Mouse (Mus musculus): ENCODE measurements at regions not wholly inside any gene's neighbourhood (a gene's known extent, or its start where the extent isn't known, plus 50 kb on each side); places are given as distances from the start of the nearest gene placed in this dataset.

- Histone ChIP-seq H3K4me1 (no peaks in the 10 kb centered on the region), H3K27me3 (ENCODE audit: insufficient read depth, poor library complexity, severe bottlenecking) (no peaks in the 10 kb centered on the region), H3K9me3 (no peaks in the 10 kb centered on the region), H3K27ac (no peak overlapping the region), H3K36me3 (no peaks in the 10 kb centered on the region), H3K4me3 (no peak overlapping the region)
- DNase-seq (ENCODE audit: low spot score): no peak
- WGBS: 27% methylated on average over 8 of the region's 8 CpGs
Measured at GRCm38 (mm10) chr1:42398461-42399154, 297.0 kb upstream of the Pou3f3 start.

GRCm38 (mm10) chr1:42415817-42416538, 279.6 kb upstream of the Pou3f3 start:
- Histone ChIP-seq H3K27me3 (ENCODE audit: insufficient read depth, poor library complexity, severe bottlenecking) (peaks cover 5% of the 10 kb centered on the region; the same call in 1 of the 2 replicates), H3K9me3 (no peaks in the 10 kb centered on the region), H3K4me3 (no peak overlapping the region), H3K27ac (no peak overlapping the region), H3K4me1 (peaks cover 8% of the 10 kb centered on the region), H3K36me3 (no peaks in the 10 kb centered on the region)
- no peak for DNase-seq (ENCODE audit: low spot score)
- 74% methylated on average over 21 of the region's 21 CpGs for WGBS

GRCm38 (mm10) chr1:42416539-42417218, 278.9 kb upstream of the Pou3f3 start:
- Histone ChIP-seq H3K27me3 (ENCODE audit: insufficient read depth, poor library complexity, severe bottlenecking) (peaks cover 5% of the 10 kb centered on the region; the same call in 1 of the 2 replicates), H3K4me3 (no peak overlapping the region), H3K4me1 (peaks cover 8% of the 10 kb centered on the region), H3K36me3 (no peaks in the 10 kb centered on the region), H3K9me3 (no peaks in the 10 kb centered on the region), H3K27ac (no peak overlapping the region)
- WGBS: 77% methylated on average over 8 of the region's 8 CpGs
- no peak for DNase-seq (ENCODE audit: low spot score)

DNA sequence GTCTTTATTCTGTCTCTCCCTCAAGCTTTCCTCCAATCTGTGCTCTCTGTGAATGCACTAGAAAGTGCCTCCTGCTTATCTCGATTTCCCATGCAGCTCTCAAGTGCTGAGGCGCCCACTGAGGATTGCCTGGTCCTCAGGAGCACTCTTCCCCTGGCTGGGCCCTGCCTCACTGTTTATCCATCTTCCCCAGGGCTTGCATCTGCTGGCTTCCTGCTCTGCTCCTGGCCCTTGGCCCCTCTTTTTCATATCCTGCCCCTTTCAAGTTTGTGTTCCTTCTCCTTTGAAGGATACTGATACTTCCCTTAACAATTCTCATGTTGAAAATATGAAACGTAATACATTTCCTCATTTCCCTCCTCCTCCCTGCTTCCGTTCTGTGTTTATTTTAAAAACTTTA, 277.8 kb upstream of the Pou3f3 start:
- H3K9me3 ChIP-seq: no peaks in the 10 kb centered on the region
- no peak for DNase-seq (ENCODE audit: low spot score)
- no peaks in the 10 kb centered on the region for H3K36me3 ChIP-seq
- H3K27me3 ChIP-seq (ENCODE audit: insufficient read depth, poor library complexity, severe bottlenecking): peaks cover 5% of the 10 kb centered on the region; the same call in 1 of the 2 replicates
- no peak overlapping the region for H3K4me3 ChIP-seq
- H3K4me1 ChIP-seq: peaks cover 8% of the 10 kb centered on the region
- H3K27ac ChIP-seq: no peak overlapping the region
- WGBS: 23% methylated on average over 4 of the region's 4 CpGs

DNA sequence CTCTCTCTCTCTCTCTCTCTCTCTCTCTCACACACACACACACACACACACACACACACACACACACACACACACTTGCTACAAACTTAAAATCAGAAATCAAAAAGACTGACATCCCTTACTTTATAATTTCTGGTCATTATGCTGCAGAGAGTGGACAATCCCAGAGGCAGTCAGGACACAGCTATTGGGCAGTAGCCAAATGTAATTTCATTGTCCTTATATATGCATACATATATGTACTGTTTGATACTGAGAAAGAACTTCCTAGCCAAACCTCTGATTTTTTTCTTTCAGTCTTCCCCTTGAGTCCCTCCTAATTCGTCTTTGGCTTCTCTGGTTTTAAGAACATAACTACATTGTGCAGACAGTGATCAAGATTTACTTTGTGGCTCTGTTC, 277.3 kb upstream of the Pou3f3 start:
- Histone ChIP-seq H3K4me3 (no peak overlapping the region), H3K9me3 (no peaks in the 10 kb centered on the region), H3K4me1 (peaks cover 8% of the 10 kb centered on the region), H3K27ac (no peak overlapping the region), H3K27me3 (ENCODE audit: insufficient read depth, poor library complexity, severe bottlenecking) (peaks cover 5% of the 10 kb centered on the region; the same call in 1 of the 2 replicates), H3K36me3 (no peaks in the 10 kb centered on the region)
- 72% methylated on average over 1 of the region's 1 CpGs for WGBS
- DNase-seq (ENCODE audit: low spot score): no peak

DNA sequence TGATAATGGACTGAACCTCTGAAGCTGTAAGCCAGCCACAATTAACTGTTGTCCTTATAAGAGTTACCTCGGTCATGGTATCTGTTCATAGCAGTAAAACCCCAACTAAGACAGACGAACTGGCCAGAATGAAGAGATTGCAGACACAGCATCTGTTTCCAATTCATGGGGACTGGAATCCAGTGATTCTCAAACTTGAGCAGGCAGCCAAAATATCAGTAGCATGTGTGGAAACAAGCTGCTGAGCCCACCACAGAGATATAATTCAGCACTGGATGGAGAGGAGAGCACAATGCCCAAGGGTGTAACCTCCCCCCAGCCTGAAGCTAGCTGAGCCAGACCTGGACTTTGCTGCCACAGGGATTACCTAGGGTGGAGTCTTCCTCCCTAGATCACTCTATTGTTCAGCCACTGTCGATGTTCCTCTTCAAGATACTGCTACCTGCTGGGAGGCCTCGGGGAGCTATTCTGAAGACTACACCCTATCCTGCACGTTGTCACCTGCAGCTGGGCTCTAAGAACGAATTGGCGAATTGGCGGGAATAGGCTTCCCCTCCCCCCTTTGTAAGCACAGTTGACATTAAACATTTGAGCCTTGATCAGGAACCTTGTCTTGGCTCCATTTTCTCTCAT, 259.1 kb upstream of the Pou3f3 start:
- Histone ChIP-seq H3K4me3 (no peak overlapping the region), H3K4me1 (no peaks in the 10 kb centered on the region), H3K36me3 (no peaks in the 10 kb centered on the region), H3K9me3 (no peaks in the 10 kb centered on the region), H3K27ac (no peak overlapping the region), H3K27me3 (ENCODE audit: insufficient read depth, poor library complexity, severe bottlenecking) (no peaks in the 10 kb centered on the region)
- WGBS: 58% methylated on average over 8 of the region's 8 CpGs
- DNase-seq (ENCODE audit: low spot score): no peak

GRCm38 (mm10) chr1:42468365-42468764, 227.2 kb upstream of the Pou3f3 start:
- no peak overlapping the region for H3K27ac ChIP-seq
- H3K9me3 ChIP-seq: no peaks in the 10 kb centered on the region
- H3K27me3 ChIP-seq (ENCODE audit: insufficient read depth, poor library complexity, severe bottlenecking): no peaks in the 10 kb centered on the region
- WGBS: 79% methylated on average over 3 of the region's 3 CpGs
- no peaks in the 10 kb centered on the region for H3K4me1 ChIP-seq
- H3K36me3 ChIP-seq: no peaks in the 10 kb centered on the region
- no peak for DNase-seq (ENCODE audit: low spot score)
- no peak overlapping the region for H3K4me3 ChIP-seq

- Histone ChIP-seq H3K9me3 (no peaks in the 10 kb centered on the region), H3K4me3 (no peak overlapping the region), H3K4me1 (no peaks in the 10 kb centered on the region), H3K27me3 (ENCODE audit: insufficient read depth, poor library complexity, severe bottlenecking) (no peaks in the 10 kb centered on the region), H3K27ac (no peak overlapping the region), H3K36me3 (no peaks in the 10 kb centered on the region)
- 82% methylated on average over 10 of the region's 10 CpGs for WGBS
- no peak for DNase-seq (ENCODE audit: low spot score)
Measured at GRCm38 (mm10) chr1:42471846-42472494, 223.6 kb upstream of the Pou3f3 start.

- WGBS: 78% methylated on average over 13 of the region's 13 CpGs
- Histone ChIP-seq H3K4me3 (no peak overlapping the region), H3K4me1 (no peaks in the 10 kb centered on the region), H3K27ac (no peak overlapping the region), H3K27me3 (ENCODE audit: insufficient read depth, poor library complexity, severe bottlenecking) (no peaks in the 10 kb centered on the region), H3K36me3 (no peaks in the 10 kb centered on the region), H3K9me3 (no peaks in the 10 kb centered on the region)
- no peak for DNase-seq (ENCODE audit: low spot score)
Measured at GRCm38 (mm10) chr1:42472495-42473230, 222.9 kb upstream of the Pou3f3 start.

DNA sequence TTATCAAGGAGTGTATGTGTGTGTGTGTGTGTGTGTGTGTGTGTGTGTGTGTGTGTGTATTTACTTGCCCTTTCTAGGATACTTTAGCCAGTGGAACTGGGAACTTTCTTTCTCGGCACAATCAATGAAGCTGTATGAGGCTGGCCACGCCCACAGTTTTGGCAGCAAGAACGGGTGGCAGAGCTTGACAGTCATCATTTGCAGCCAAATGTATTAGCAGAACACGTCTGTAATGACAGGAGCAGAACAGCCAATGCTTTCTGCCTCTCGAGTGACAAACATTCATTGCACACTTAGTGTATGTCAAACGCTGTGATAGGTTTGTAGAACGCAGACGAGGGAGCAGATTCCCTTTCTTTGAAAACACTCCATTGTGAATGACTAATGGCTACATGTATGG, 221.4 kb upstream of the Pou3f3 start:
- H3K36me3 ChIP-seq: no peaks in the 10 kb centered on the region
- no peak overlapping the region for H3K4me3 ChIP-seq
- H3K4me1 ChIP-seq: no peaks in the 10 kb centered on the region
- no peaks in the 10 kb centered on the region for H3K27me3 ChIP-seq (ENCODE audit: insufficient read depth, poor library complexity, severe bottlenecking)
- H3K27ac ChIP-seq: no peak overlapping the region
- no peaks in the 10 kb centered on the region for H3K9me3 ChIP-seq
- DNase-seq (ENCODE audit: low spot score): no peak
- WGBS: 75% methylated on average over 8 of the region's 8 CpGs

- 84% methylated on average over 1 of the region's 1 CpGs for WGBS
- no peak for DNase-seq (ENCODE audit: low spot score)
- Histone ChIP-seq H3K4me3 (no peak overlapping the region), H3K36me3 (no peaks in the 10 kb centered on the region), H3K27me3 (ENCODE audit: insufficient read depth, poor library complexity, severe bottlenecking) (no peaks in the 10 kb centered on the region), H3K9me3 (no peaks in the 10 kb centered on the region), H3K4me1 (no peaks in the 10 kb centered on the region), H3K27ac (no peak overlapping the region)
Measured at GRCm38 (mm10) chr1:42474831-42475230, 220.7 kb upstream of the Pou3f3 start.

- H3K27me3 ChIP-seq (ENCODE audit: insufficient read depth, poor library complexity, severe bottlenecking): no peaks in the 10 kb centered on the region
- H3K36me3 ChIP-seq: no peaks in the 10 kb centered on the region
- 71% methylated on average over 2 of the region's 2 CpGs for WGBS
- no peaks in the 10 kb centered on the region for H3K9me3 ChIP-seq
- no peak overlapping the region for H3K27ac ChIP-seq
- no peak for DNase-seq (ENCODE audit: low spot score)
- H3K4me3 ChIP-seq: no peak overlapping the region
- H3K4me1 ChIP-seq: no peaks in the 10 kb centered on the region
Measured at GRCm38 (mm10) chr1:42475629-42476028, 219.9 kb upstream of the Pou3f3 start.

Measured in heart, embryonic 10.5 days (tissue).